Mouse (Mus musculus) forebrain, embryonic 11.5 days (tissue): ENCODE measurements around the gene Mthfd1l. TPM values are rescaled to one million over a fixed set of nuclear protein-coding genes. Genes with fewer than 3 reads are reported as not detected.

Source experiments
- ATAC-seq: fragments of 200-750 bp; cut with Nextera tagmentation; replicated peaks from 2 replicates; pipeline ENCODE4 v1.8.0; 2017; ENCODE audit warnings: moderate TSS enrichment; ENCODE audit not compliant: low FRiP score
- DNase-seq: peaks from one replicate; pipeline ENCODE4 v3.0.0-alpha.2; 2017; ENCODE audit warnings: low spot score
- H3K27ac ChIP-seq: fragments of 300-500 bp; sonication (generic); 2 replicates; pipeline ENCODE4 v1.5.1; 2014; ENCODE audit warnings: low read depth, low read length
- H3K27me3 ChIP-seq: fragments of 300-500 bp; sonication (generic); 2 replicates; pipeline ENCODE4 v1.6.1; 2014; ENCODE audit warnings: mild to moderate bottlenecking, low read length, mixed read lengths; ENCODE audit not compliant: control insufficient read depth, insufficient read depth
- H3K36me3 ChIP-seq: fragments of 300-500 bp; sonication (generic); 2 replicates; pipeline ENCODE4 v1.6.1; 2014; ENCODE audit warnings: mild to moderate bottlenecking, low read length, moderate library complexity, mixed read lengths; ENCODE audit not compliant: control insufficient read depth, insufficient read depth
- H3K4me1 ChIP-seq: fragments of 300-500 bp; sonication (generic); replicated peaks from 2 replicates; pipeline ENCODE4 v1.6.1; 2014; ENCODE audit warnings: low read length, mixed read lengths; ENCODE audit not compliant: control insufficient read depth, insufficient read depth
- H3K4me2 ChIP-seq: fragments of 300-500 bp; sonication (generic); 2 replicates; pipeline ENCODE4 v1.6.1; 2014; ENCODE audit warnings: low read depth, mild to moderate bottlenecking, low read length, moderate library complexity, mixed read lengths; ENCODE audit not compliant: severe bottlenecking
- H3K4me3 ChIP-seq: fragments of 300-500 bp; sonication (generic); 2 replicates; pipeline ENCODE4 v1.5.1; 2014; ENCODE audit warnings: low read depth, low read length
- H3K9ac ChIP-seq: fragments of 300-500 bp; sonication (generic); 2 replicates; pipeline ENCODE4 v1.6.1; 2014; ENCODE audit warnings: low read length
- H3K9me3 ChIP-seq: fragments of 300-500 bp; sonication (generic); 2 replicates; pipeline ENCODE4 v1.6.1; 2016; ENCODE audit warnings: low read length, mixed read lengths; ENCODE audit not compliant: control insufficient read depth
- WGBS: fragments of 180-500 bp; shearing (Covaris S2); extraction: QIAGEN DNeasy Blood & Tissue Kit; methylation state at CpG from one replicate; pipeline ENCODE4 v1.1.7; 2014; 5-methylcytosine and 5-hydroxymethylcytosine counted together
- polyA plus RNA-seq: library from polyadenylated mRNA; unstranded; fragments of >200 nt; fragmentation: Nextera tagmentation; extraction: Ambion mirVana; gene quantifications from 2 replicates; pipeline ENCODE4 v1.2.1, GENCODE M21; 2014

Mthfd1l gene
- polyA plus RNA-seq, 1 experiment from 2014 or later = 16.6 TPM

DNA sequence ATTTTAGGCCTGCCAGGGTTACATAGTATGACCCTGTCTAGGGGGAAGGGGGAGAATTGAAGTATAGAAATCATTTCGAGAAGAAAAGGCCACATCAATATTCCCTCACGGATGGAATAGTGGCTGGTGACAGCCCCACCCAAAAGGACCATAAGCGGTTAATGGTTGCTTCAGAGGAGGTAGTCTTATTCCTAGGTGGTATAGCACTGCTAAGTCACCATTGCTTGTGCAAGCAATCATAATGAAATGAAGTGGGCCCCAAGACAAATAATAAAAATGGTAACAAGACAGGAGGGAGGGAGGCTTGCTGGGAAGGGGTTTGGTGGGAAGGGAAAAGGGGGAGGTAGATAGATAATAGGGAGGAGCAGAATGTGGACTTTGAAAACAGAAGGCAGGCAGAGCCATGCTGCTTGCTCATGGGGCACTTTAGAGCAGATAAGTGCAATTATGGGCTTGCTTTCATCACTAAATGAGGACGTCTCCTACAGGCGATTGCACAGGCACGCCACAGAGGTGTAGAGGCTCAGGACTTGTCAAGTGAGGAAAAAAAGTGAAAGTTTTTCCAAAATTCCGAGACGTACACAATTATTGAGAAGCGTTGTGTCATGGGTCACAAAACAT lies 105.4 kb downstream of the Mthfd1l start:
- no peak overlapping the region for H3K4me2 ChIP-seq
- DNase-seq (peak; percentile 11), ATAC-seq (no peak)
- H3K27me3 ChIP-seq = no peaks in the 10 kb centered on the region
- WGBS = 92% methylated on average over 9 of the region's 9 CpGs
- H3K9me3 ChIP-seq = no peaks in the 10 kb centered on the region
- H3K4me3 ChIP-seq = no peak overlapping the region
- H3K9ac ChIP-seq = no peak overlapping the region
- no peak overlapping the region for H3K27ac ChIP-seq
- H3K36me3 ChIP-seq = no peaks in the 10 kb centered on the region
- no peaks in the 10 kb centered on the region for H3K4me1 ChIP-seq

- ATAC-seq (no peak), DNase-seq (peak; percentile 25)
- 83% methylated on average over 8 of the region's 8 CpGs for WGBS
- Histone ChIP-seq H3K4me2 (no peak overlapping the region), H3K27ac (no peak overlapping the region), H3K9me3 (no peaks in the 10 kb centered on the region), H3K36me3 (no peaks in the 10 kb centered on the region), H3K4me3 (no peak overlapping the region), H3K9ac (no peak overlapping the region), H3K27me3 (no peaks in the 10 kb centered on the region), H3K4me1 (no peaks in the 10 kb centered on the region)
These were observed 106.2 kb downstream of the Mthfd1l start for GRCm38 (mm10) chr10:4078979-4079630.

DNA sequence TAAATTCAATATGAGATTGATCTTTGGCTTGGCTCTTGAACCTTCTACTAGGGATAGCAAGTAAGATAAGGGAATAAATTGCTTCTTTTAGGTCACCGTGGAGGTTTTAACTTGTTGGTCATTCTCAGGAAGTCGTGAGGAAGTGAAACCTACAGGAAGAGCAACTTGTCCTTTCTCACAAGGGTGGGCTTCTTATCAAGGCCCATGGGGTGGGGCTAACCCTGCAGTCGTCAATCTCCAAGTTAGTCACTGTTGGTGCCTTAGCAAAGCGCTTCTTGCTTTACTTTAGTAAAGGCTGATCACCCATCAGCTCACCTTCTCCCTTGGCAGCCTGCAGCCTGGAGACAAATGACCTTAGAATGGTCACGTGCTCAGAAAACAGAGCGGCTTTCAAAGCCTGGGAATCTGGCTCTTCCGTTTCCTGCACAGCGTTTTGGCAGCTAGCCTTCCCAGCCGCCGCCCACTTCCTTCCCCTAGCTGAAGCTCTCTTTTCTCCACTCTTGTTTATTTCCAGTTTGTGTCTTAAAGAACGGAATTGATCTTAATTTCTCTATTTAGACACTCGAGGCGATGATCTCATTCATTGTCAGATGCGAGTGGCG lies 106.8 kb downstream of the Mthfd1l start:
- Histone ChIP-seq H3K36me3 (no peaks in the 10 kb centered on the region), H3K9me3 (no peaks in the 10 kb centered on the region), H3K4me3 (no peak overlapping the region), H3K27me3 (no peaks in the 10 kb centered on the region), H3K9ac (no peak overlapping the region), H3K4me1 (no peaks in the 10 kb centered on the region), H3K4me2 (no peak overlapping the region), H3K27ac (no peak overlapping the region)
- ATAC-seq (no peak), DNase-seq (peak; percentile 43)
- 82% methylated on average over 15 of the region's 15 CpGs for WGBS

DNA sequence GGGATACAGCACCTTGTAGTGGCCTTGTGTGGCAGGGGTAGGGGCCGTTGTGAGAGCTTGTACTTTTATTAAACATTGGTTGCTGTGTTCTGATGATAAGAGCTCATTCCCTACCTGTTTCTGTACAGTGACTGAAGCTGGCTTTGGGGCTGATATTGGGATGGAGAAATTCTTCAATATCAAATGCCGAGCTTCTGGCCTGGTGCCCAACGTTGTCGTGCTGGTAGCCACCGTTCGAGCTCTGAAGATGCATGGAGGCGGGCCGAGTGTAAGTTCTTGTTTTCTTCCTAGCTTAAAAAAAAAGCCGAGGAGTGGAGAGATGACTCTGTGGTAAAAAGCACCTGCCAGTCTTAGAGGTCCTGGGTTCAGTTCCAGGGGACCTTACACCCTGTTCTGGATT lies 110.7 kb downstream of the Mthfd1l start:
- Histone ChIP-seq H3K4me2 (no peak overlapping the region), H3K27ac (no peak overlapping the region), H3K9ac (no peak overlapping the region), H3K4me3 (no peak overlapping the region), H3K4me1 (no peaks in the 10 kb centered on the region; the same call in 1 of the 2 replicates), H3K36me3 (no peaks in the 10 kb centered on the region; the same call in 1 of the 2 replicates), H3K27me3 (no peaks in the 10 kb centered on the region), H3K9me3 (no peaks in the 10 kb centered on the region)
- 93% methylated on average over 9 of the region's 9 CpGs for WGBS
- DNase-seq = peak; percentile 22
- ATAC-seq = no peak

DNA sequence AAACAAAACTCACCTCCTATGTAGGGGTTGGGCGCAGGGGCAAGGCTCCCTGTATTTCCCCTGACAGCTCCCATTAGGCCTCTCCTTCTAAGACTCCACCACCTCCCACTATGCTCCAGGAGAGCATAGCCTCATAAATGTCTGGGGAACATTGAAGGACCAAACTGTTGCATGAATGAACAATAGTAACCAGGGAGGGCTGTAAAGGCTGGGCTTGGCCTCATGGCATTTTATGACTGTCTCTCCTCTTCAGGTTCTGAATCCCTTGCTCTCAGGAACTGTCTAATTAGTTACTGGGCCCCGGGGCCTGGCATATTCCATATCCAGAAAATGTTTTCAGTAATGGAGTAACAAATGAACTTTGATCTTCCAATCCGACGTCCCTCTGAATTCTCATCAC lies 112.0 kb downstream of the Mthfd1l start:
- Histone ChIP-seq H3K4me3 (no peak overlapping the region), H3K27ac (no peak overlapping the region), H3K36me3 (no peaks in the 10 kb centered on the region; the same call in 1 of the 2 replicates), H3K4me1 (no peaks in the 10 kb centered on the region; the same call in 1 of the 2 replicates), H3K4me2 (no peak overlapping the region), H3K27me3 (no peaks in the 10 kb centered on the region), H3K9me3 (no peaks in the 10 kb centered on the region), H3K9ac (no peak overlapping the region)
- WGBS = 80% methylated on average over 4 of the region's 4 CpGs
- DNase-seq (peak; percentile 32), ATAC-seq (no peak)

GRCm38 (mm10) chr10:4085363-4086141 lies 112.6 kb downstream of the Mthfd1l start:
- Histone ChIP-seq H3K9ac (no peak overlapping the region), H3K4me2 (no peak overlapping the region), H3K9me3 (no peaks in the 10 kb centered on the region), H3K27ac (no peak overlapping the region), H3K4me1 (no peaks in the 10 kb centered on the region; the same call in 1 of the 2 replicates), H3K36me3 (no peaks in the 10 kb centered on the region; the same call in 1 of the 2 replicates), H3K27me3 (no peaks in the 10 kb centered on the region), H3K4me3 (no peak overlapping the region)
- WGBS = 53% methylated on average over 7 of the region's 7 CpGs
- DNase-seq (peak; percentile 40), ATAC-seq (no peak)

DNA sequence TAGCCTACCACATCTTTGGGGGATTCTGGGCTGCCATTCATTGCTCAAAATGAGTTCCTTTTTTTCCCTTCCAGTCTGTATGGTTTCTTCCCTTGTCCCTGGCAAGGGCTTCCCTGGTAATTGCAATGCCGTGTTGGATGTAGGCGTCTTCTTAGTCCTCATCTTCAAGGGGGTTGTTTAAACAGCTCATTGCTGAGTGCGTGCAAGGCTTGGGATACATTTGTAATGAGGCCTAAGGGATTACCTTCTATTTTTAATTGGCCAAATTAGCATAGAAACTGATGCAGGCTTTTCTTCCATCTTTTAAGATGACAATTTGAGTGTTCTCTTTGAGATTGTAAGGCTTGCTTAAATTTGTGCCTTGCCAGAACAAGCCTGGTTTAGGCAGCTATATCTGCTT lies 114.6 kb downstream of the Mthfd1l start:
- DNase-seq (peak; percentile 49), ATAC-seq (peak; percentile 77)
- H3K9me3 ChIP-seq = no peaks in the 10 kb centered on the region
- H3K36me3 ChIP-seq = no peaks in the 10 kb centered on the region; the same call in 1 of the 2 replicates
- H3K27ac ChIP-seq = no peak overlapping the region
- no peak overlapping the region for H3K4me2 ChIP-seq
- no peak overlapping the region for H3K4me3 ChIP-seq
- no peaks in the 10 kb centered on the region; the same call in 1 of the 2 replicates for H3K4me1 ChIP-seq
- H3K27me3 ChIP-seq = no peaks in the 10 kb centered on the region
- no peak overlapping the region for H3K9ac ChIP-seq
- 62% methylated on average over 3 of the region's 3 CpGs for WGBS

DNA sequence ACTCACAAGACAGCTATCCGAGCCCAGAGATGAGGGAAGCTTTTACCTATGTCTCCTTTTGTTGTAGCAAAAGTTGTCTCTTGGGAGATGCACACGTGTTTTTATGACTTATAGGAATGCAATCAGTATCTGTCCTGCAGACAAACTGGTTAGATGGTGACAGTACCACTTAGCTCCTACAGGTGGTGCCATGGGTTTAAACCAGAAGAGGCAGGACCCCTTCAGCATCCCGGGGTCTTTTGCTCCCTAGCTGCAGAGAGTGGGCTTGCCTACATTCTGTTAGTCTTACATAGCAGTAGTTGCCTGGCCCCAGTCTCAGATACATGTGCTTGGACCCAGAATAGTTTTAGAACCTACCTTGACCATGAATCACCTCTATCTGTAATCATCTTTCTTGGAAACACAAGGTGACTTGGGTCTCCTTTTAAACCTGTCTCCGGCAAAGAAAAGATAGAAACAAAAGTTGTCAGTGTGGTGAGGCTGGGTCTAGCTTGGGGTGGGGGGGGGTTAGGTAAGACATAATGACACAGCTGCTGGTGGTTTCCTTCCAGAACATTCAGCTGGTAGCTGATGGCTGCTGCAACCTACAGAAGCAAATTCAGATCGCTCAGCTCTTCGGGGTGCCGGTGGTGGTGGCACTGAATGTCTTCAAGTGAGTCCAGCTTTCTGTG lies 116.0 kb downstream of the Mthfd1l start:
- WGBS = 83% methylated on average over 7 of the region's 7 CpGs
- no peak overlapping the region for H3K9ac ChIP-seq
- H3K4me3 ChIP-seq = no peak overlapping the region
- DNase-seq (peak; percentile 56), ATAC-seq (0 out of 2 replicates have a peak, but pooled peaks have one; percentile 49)
- H3K27ac ChIP-seq = no peak overlapping the region
- no peaks in the 10 kb centered on the region; the same call in 1 of the 2 replicates for H3K4me1 ChIP-seq
- no peaks in the 10 kb centered on the region for H3K27me3 ChIP-seq
- H3K4me2 ChIP-seq = no peak overlapping the region
- no peaks in the 10 kb centered on the region for H3K9me3 ChIP-seq
- H3K36me3 ChIP-seq = no peaks in the 10 kb centered on the region; the same call in 1 of the 2 replicates
